Mouse (Mus musculus) lung, adult 2 months (tissue): ENCODE measurements around the gene Sun2.

Source experiments
- CTCF ChIP-seq: fragments of 200-500 bp; IDR thresholded peaks from 2 replicates; pipeline ENCODE4 v1.5.1; 2011; ENCODE audit warnings: mild to moderate bottlenecking, low read length, control low read depth; ENCODE audit not compliant: insufficient read depth
- POLR2A ChIP-seq: fragments of 200-500 bp; IDR thresholded peaks from 2 replicates; pipeline ENCODE4 v1.6.1; 2011; ENCODE audit warnings: low read depth, mild to moderate bottlenecking, control low read depth, low read length, borderline replicate concordance; ENCODE audit errors: extremely low read depth

GRCm38 (mm10) chr15:79749162-79749561 is 6.8 kb upstream of the Sun2 start:
- no peak for TF ChIP-seq POLR2A
- no peak for TF ChIP-seq CTCF
